Mouse (Mus musculus): ENCODE data around the gene Tars. TPM values are rescaled to one million over a fixed set of nuclear protein-coding genes. Genes with fewer than 3 reads are reported as not detected.

Tars gene
- total RNA-seq (2023), result 54.7 TPM

GRCm38 (mm10) chr15:11399356-11400067, at the start of gene Tars:
Tars (minus strand) TSS chr15:11399665.

